Mouse (Mus musculus): ENCODE results near the gene Aloxe3. TPM values are rescaled to one million over a fixed set of nuclear protein-coding genes. Genes with fewer than 3 reads are reported as not detected.
A peak's percentile ranks its signal among the peaks of the same experiment; 100 is the strongest.

The Aloxe3 gene
- 0.59 and 1.2 TPM in 2 replicates for polyA plus RNA-seq (2015; fragmentation: Nextera tagmentation; extraction: Ambion mirVana)

GRCm38 (mm10) chr11:69125852-69125918 is at the start of gene Aloxe3:
TSS of gene Aloxe3 (plus strand) at chr11:69125896.
- H3K27ac ChIP-seq (replicated peaks) = peak within 1 kb of the TSS; percentile 68

DNA sequence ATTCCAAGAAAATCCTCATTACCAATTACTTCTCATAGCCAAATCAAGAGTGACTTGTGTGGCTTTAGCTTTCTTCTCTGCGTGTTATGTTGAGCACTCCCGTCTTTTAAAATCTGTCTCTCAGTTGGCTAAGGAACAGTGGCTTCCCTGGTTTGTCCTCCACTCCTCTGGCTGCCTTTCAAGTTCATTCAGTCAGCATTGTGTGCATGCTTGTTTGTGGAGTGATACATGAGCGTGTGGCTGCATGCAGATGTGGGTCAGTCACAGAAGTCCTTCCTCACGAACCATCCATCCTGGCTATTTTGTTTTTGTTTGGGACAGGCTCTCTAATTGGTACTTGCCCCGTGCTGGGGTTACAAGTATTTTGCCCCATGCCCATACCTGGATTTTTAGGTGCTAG is 49.1 kb upstream of the Aloxe3 start:
- Histone ChIP-seq H3K9ac (no peak overlapping the region), H3K4me3 (no peak overlapping the region), H3K36me3 (no peaks in the 10 kb centered on the region), H3K27me3 (no peaks in the 10 kb centered on the region), H3K9me3 (no peaks in the 10 kb centered on the region), H3K4me2 (no peak overlapping the region), H3K4me1 (replicated peaks) (peaks cover 31% of the 10 kb centered on the region), H3K27ac (replicated peaks) (no peak overlapping the region)
- WGBS = 57% methylated on average over 5 of the region's 5 CpGs
- ATAC-seq (ENCODE audit: low read depth) = no peak

More at GRCm38 (mm10) chr11:69125852-69125918, at the start of gene Aloxe3:
- Histone ChIP-seq H3K36me3 (no peaks in the 10 kb centered on the region), H3K4me3 (peak within 1 kb of the TSS; percentile 56), H3K9me3 (no peaks in the 10 kb centered on the region), H3K9ac (peak within 1 kb of the TSS; percentile 71), H3K4me2 (peak within 1 kb of the TSS; percentile 82), H3K27me3 (peaks cover 22% of the 10 kb centered on the region), H3K4me1 (replicated peaks) (peaks cover 29% of the 10 kb centered on the region)
- no peak for ATAC-seq (ENCODE audit: low read depth)
- 7% methylated on average over 3 of the region's 3 CpGs for WGBS

- H3K27me3 ChIP-seq = no peaks in the 10 kb centered on the region
- WGBS = 90% methylated on average over 9 of the region's 9 CpGs
- no peak overlapping the region for H3K27ac ChIP-seq (replicated peaks)
- no peak overlapping the region for H3K9ac ChIP-seq
- no peak for ATAC-seq (ENCODE audit: low read depth)
- no peak overlapping the region for H3K4me2 ChIP-seq
- H3K4me1 ChIP-seq (replicated peaks) = peaks cover 23% of the 10 kb centered on the region
- H3K36me3 ChIP-seq = no peaks in the 10 kb centered on the region
- H3K9me3 ChIP-seq = no peaks in the 10 kb centered on the region
- no peak overlapping the region for H3K4me3 ChIP-seq
These were observed 48.4 kb upstream of the Aloxe3 start for GRCm38 (mm10) chr11:69077316-69077715.

- Histone ChIP-seq H3K4me3 (no peak overlapping the region), H3K36me3 (no peaks in the 10 kb centered on the region), H3K27me3 (no peaks in the 10 kb centered on the region), H3K4me2 (no peak overlapping the region), H3K9me3 (no peaks in the 10 kb centered on the region), H3K27ac (replicated peaks) (no peak overlapping the region), H3K4me1 (replicated peaks) (peaks cover 19% of the 10 kb centered on the region), H3K9ac (no peak overlapping the region)
- ATAC-seq (ENCODE audit: low read depth) = no peak
- 75% methylated on average over 6 of the region's 6 CpGs for WGBS
These were observed 47.7 kb upstream of the Aloxe3 start for GRCm38 (mm10) chr11:69078041-69078440.

GRCm38 (mm10) chr11:69078805-69079438 is 46.8 kb upstream of the Aloxe3 start:
- no peaks in the 10 kb centered on the region for H3K9me3 ChIP-seq
- no peaks in the 10 kb centered on the region for H3K36me3 ChIP-seq
- H3K4me2 ChIP-seq = no peak overlapping the region
- no peak overlapping the region for H3K27ac ChIP-seq (replicated peaks)
- no peak for ATAC-seq (ENCODE audit: low read depth)
- no peak overlapping the region for H3K4me3 ChIP-seq
- 65% methylated on average over 5 of the region's 5 CpGs for WGBS
- peaks cover 13% of the 10 kb centered on the region for H3K4me1 ChIP-seq (replicated peaks)
- H3K27me3 ChIP-seq = no peaks in the 10 kb centered on the region
- H3K9ac ChIP-seq = no peak overlapping the region

- Histone ChIP-seq H3K9ac (peak overlapping the region; percentile 5; the same call in 1 of the 2 replicates), H3K4me2 (no peak overlapping the region), H3K27ac (replicated peaks) (no peak overlapping the region), H3K9me3 (no peaks in the 10 kb centered on the region), H3K4me1 (replicated peaks) (0 out of 2 replicates have a peak, but pooled peaks cover 4% of the 10 kb centered on the region), H3K36me3 (no peaks in the 10 kb centered on the region), H3K4me3 (no peak overlapping the region), H3K27me3 (no peaks in the 10 kb centered on the region)
- WGBS = 76% methylated on average over 15 of the region's 15 CpGs
- no peak for ATAC-seq (ENCODE audit: low read depth)
These were observed 45.4 kb upstream of the Aloxe3 start for GRCm38 (mm10) chr11:69080102-69080854.

DNA sequence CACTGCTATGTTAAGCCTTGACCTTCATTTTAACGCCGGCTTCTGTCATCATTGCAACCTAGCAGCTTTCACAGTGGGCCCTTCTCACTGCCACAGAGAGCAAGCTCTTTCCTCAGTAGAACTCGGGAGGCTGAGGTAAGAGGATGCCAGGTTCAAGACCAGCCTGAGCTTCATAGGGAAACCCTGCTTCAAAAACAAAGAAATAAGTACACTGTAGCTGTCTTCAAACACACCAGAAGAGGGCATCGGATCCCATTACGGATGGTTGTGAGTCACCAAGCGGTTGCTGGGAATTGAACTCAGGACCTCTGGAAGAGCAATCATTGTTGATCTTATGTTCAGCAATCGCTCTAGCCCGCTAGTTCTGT is 44.9 kb upstream of the Aloxe3 start:
- Histone ChIP-seq H3K27ac (replicated peaks) (no peak overlapping the region), H3K9me3 (no peaks in the 10 kb centered on the region), H3K4me3 (no peak overlapping the region), H3K9ac (no peak overlapping the region), H3K27me3 (no peaks in the 10 kb centered on the region), H3K36me3 (no peaks in the 10 kb centered on the region), H3K4me2 (no peak overlapping the region), H3K4me1 (replicated peaks) (0 out of 2 replicates have a peak, but pooled peaks cover 4% of the 10 kb centered on the region)
- ATAC-seq (ENCODE audit: low read depth) = no peak
- 87% methylated on average over 8 of the region's 8 CpGs for WGBS

DNA sequence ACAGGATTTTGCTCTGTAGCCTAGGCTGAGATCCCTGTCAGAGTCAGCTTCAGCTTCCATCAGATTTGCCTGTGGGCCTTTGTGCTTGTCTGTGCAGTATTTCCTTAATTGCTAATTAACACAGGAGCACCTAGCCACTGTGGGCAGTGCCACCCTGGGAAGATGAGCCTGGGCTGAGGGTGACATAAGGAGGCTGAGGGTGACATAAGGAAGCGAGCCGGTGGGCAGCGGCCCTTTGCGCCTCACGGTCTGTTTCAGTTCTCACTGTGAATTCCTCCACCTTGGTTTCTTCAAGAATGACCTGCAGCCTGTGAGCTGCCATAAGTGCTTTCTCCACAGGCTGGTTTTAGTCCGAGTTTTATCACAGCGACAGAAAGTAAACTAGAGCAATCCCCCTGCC is 44.1 kb upstream of the Aloxe3 start:
- Histone ChIP-seq H3K4me1 (replicated peaks) (no peaks in the 10 kb centered on the region), H3K9me3 (no peaks in the 10 kb centered on the region), H3K4me2 (no peak overlapping the region), H3K27ac (replicated peaks) (no peak overlapping the region), H3K27me3 (no peaks in the 10 kb centered on the region), H3K36me3 (no peaks in the 10 kb centered on the region), H3K9ac (no peak overlapping the region), H3K4me3 (no peak overlapping the region)
- no peak for ATAC-seq (ENCODE audit: low read depth)
- 85% methylated on average over 7 of the region's 7 CpGs for WGBS

DNA sequence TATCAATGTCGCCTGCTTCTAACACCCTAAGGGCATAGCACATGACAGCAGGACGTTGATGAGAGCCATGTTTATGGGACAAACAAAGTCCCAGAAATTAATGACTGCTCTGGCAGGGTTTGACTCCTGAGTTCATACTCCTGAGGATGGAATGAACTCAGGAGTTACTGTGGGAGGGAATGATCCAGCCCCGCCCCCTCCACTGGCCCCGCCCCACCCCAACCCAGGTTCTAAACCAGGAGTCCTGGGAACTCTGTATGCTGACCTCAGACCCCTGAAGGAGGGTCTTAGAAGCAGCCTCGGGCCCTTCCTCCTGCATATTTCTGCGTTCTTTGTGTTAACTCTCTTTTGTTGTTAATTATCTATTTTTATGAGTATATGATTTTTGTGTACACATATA is 40.1 kb upstream of the Aloxe3 start:
- Histone ChIP-seq H3K4me2 (no peak overlapping the region), H3K4me3 (no peak overlapping the region), H3K9ac (no peak overlapping the region), H3K4me1 (replicated peaks) (peaks cover 29% of the 10 kb centered on the region), H3K36me3 (peaks cover 11% of the 10 kb centered on the region), H3K9me3 (no peaks in the 10 kb centered on the region), H3K27ac (replicated peaks) (no peak overlapping the region), H3K27me3 (no peaks in the 10 kb centered on the region)
- 64% methylated on average over 6 of the region's 6 CpGs for WGBS
- no peak for ATAC-seq (ENCODE audit: low read depth)

- H3K9me3 ChIP-seq = no peaks in the 10 kb centered on the region
- peaks cover 37% of the 10 kb centered on the region for H3K4me1 ChIP-seq (replicated peaks)
- H3K36me3 ChIP-seq = peaks cover 18% of the 10 kb centered on the region
- WGBS = 60% methylated on average over 6 of the region's 6 CpGs
- H3K9ac ChIP-seq = 0 out of 2 replicates have a peak overlapping the region, but pooled peaks have one; percentile 8
- no peaks in the 10 kb centered on the region for H3K27me3 ChIP-seq
- no peak for ATAC-seq (ENCODE audit: low read depth)
- H3K27ac ChIP-seq (replicated peaks) = peak overlapping the region; percentile 97; the same call in 1 of the 2 replicates
- H3K4me3 ChIP-seq = no peak overlapping the region
- no peak overlapping the region for H3K4me2 ChIP-seq
These were observed 39.3 kb upstream of the Aloxe3 start for GRCm38 (mm10) chr11:69086390-69086789.

DNA sequence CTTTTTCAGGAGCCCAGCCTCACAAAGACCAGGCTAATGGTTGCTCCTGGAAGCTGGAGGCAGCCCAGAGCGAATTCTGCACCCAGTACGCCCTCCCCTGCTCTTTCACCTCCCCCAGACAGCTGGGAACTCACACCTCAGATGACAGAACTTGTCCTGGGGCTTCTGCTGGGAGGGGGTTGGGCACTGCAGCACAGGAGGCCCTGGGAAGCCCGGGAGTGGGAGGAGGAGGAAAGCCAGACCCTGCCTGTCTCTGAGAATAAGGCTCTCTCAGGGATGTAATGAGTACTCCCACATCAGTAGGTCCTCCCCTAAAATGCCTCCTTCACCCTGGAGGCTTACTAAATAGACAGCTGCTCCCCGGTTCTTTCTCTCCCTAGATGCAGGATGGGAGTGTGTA is 38.6 kb upstream of the Aloxe3 start:
- H3K9me3 ChIP-seq = no peaks in the 10 kb centered on the region
- H3K36me3 ChIP-seq = peaks cover 25% of the 10 kb centered on the region
- WGBS = 34% methylated on average over 4 of the region's 4 CpGs
- 0 out of 2 replicates have a peak overlapping the region, but pooled peaks have one; percentile 32 for H3K9ac ChIP-seq
- no peaks in the 10 kb centered on the region for H3K27me3 ChIP-seq
- H3K27ac ChIP-seq (replicated peaks) = peak overlapping the region; percentile 97
- H3K4me3 ChIP-seq = no peak overlapping the region
- no peak overlapping the region for H3K4me2 ChIP-seq
- H3K4me1 ChIP-seq (replicated peaks) = peaks cover 44% of the 10 kb centered on the region
- ATAC-seq (ENCODE audit: low read depth) = no peak

DNA sequence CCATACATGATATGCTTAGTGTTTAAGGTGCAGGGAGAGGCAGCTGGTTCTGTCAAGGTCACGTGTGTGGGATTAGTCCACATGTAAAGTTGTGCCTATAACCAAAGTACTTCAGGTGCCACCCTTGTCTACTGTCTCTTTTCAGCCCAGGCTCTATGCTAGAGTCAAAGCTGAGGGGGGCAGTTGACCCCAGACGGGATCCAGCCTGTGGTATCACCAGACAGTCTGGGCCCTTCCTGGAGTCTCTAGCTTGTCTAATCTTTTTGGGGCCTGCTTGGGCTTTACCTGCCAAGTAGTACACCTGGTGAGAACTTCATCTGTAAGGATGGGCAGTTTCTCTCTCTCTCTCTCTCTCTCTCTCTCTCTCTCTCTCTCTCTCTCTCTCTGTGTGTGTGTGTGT is 38.1 kb upstream of the Aloxe3 start:
- 63% methylated on average over 2 of the region's 2 CpGs for WGBS
- peaks cover 28% of the 10 kb centered on the region for H3K36me3 ChIP-seq
- no peaks in the 10 kb centered on the region for H3K27me3 ChIP-seq
- peak overlapping the region; percentile 98 for H3K4me2 ChIP-seq
- ATAC-seq (ENCODE audit: low read depth) = no peak
- H3K9me3 ChIP-seq = no peaks in the 10 kb centered on the region
- peaks cover 44% of the 10 kb centered on the region for H3K4me1 ChIP-seq (replicated peaks)
- H3K27ac ChIP-seq (replicated peaks) = peak overlapping the region; percentile 97
- H3K4me3 ChIP-seq = peak overlapping the region; percentile 98
- peak overlapping the region; percentile 100 for H3K9ac ChIP-seq

Measured in neural tube, embryonic 13.5 days (tissue).